Mouse (Mus musculus) liver, embryonic 16.5 days (tissue): ENCODE data around the gene Pex14. TPM values are rescaled to one million over a fixed set of nuclear protein-coding genes. Genes with fewer than 3 reads are reported as not detected.
A peak's percentile ranks its signal among the peaks of the same experiment; 100 is the strongest.

Source experiments
- ATAC-seq: fragments of 200-750 bp; cut with Nextera tagmentation; 2 replicates; pipeline ENCODE4 v1.8.0; 2017; ENCODE audit warnings: low read depth, mild to moderate bottlenecking, moderate number of reproducible peaks, moderate library complexity
- H3K27ac ChIP-seq: fragments of 300-500 bp; sonication (generic); 2 replicates; pipeline ENCODE4 v1.5.1; 2014; ENCODE audit warnings: mild to moderate bottlenecking, low read length
- H3K27me3 ChIP-seq: fragments of 300-500 bp; sonication (generic); 2 replicates; pipeline ENCODE4 v1.6.1; 2014; ENCODE audit warnings: low read depth, low read length, mixed read lengths; ENCODE audit not compliant: control insufficient read depth, insufficient read depth
- H3K36me3 ChIP-seq: fragments of 300-500 bp; sonication (generic); 2 replicates; pipeline ENCODE4 v1.6.1; 2014; ENCODE audit warnings: mild to moderate bottlenecking; ENCODE audit not compliant: control insufficient read depth, insufficient read depth
- H3K4me1 ChIP-seq: fragments of 300-500 bp; sonication (generic); 2 replicates; pipeline ENCODE4 v1.6.1; 2014; ENCODE audit warnings: low read depth, low read length, mixed read lengths; ENCODE audit not compliant: control insufficient read depth
- H3K4me2 ChIP-seq: fragments of 300-500 bp; sonication (generic); 2 replicates; pipeline ENCODE4 v1.6.1; 2014; ENCODE audit warnings: low read depth, low read length, mixed read lengths
- H3K4me3 ChIP-seq: fragments of 300-500 bp; sonication (generic); 2 replicates; pipeline ENCODE4 v1.5.1; 2014; ENCODE audit warnings: low read depth, mild to moderate bottlenecking, low read length
- H3K9ac ChIP-seq: fragments of 300-500 bp; sonication (generic); 2 replicates; pipeline ENCODE4 v1.6.1; 2014; ENCODE audit warnings: low read depth, low read length
- H3K9me3 ChIP-seq: fragments of 300-500 bp; sonication (generic); replicated peaks from 2 replicates; pipeline ENCODE4 v1.6.1; 2016; ENCODE audit warnings: low read length; ENCODE audit not compliant: control insufficient read depth
- WGBS: fragments of 180-500 bp; shearing (Covaris S2); extraction: QIAGEN DNeasy Blood & Tissue Kit; methylation state at CpG from one replicate; pipeline ENCODE4 v1.1.7; 2014; ENCODE audit not compliant: insufficient replicate concordance; 5-methylcytosine and 5-hydroxymethylcytosine counted together
- polyA plus RNA-seq: library from polyadenylated mRNA; unstranded; fragments of >200 nt; fragmentation: Nextera tagmentation; extraction: Ambion mirVana; gene quantifications from 2 replicates; pipeline ENCODE4 v1.2.1, GENCODE M21; 2015

Pex14 gene
- polyA plus RNA-seq, 1 experiment from 2014 or later, result 31.1 TPM

DNA sequence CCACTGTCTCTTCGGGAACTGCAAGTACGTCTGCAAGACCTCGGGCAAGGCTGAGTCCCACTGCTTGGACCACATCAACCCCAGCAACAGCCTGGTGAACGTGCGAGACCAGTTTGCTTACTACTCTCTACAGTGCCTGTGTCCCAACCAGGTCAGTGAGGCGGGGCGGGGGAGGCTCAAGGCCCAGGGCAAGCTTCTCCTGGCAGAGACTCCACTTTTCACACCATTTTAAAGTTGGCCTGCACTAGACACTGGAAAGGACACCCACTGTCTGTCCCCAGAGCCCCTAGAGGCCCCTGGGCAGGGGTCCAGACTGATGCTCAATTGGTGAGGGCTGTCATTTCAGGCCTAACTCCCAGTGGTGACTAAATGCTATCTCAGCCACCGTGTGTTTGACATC is 153.6 kb downstream of the Pex14 start:
- Histone ChIP-seq H3K4me3 (no peak overlapping the region), H3K36me3 (no peaks in the 10 kb centered on the region), H3K4me1 (no peaks in the 10 kb centered on the region; the same call in 1 of the 2 replicates), H3K27me3 (peaks cover 10% of the 10 kb centered on the region), H3K9me3 (no peaks in the 10 kb centered on the region), H3K27ac (no peak overlapping the region), H3K9ac (no peak overlapping the region), H3K4me2 (no peak overlapping the region)
- ATAC-seq, result no peak
- 74% methylated on average over 8 of the region's 8 CpGs for WGBS

DNA sequence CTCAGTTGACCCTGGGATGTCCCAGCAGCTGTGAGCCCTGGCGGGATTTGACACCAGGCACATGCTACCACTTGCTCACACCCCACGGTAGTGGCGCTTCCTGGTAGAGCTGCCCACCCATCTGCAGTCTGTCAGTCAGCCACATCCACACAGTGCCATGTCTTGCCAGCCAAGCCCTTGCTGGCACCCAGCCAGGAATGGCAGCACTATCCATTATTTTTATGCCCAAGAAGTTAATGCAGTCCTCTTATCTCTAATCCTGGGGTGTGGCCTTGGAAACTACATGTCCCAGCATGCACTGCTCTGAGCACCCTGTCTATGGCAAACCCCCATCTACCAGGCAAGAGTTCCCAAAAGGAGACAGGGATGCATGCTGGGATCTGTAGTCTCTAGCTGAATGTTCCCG is 154.2 kb downstream of the Pex14 start:
- Histone ChIP-seq H3K4me2 (no peak overlapping the region), H3K27ac (no peak overlapping the region), H3K36me3 (no peaks in the 10 kb centered on the region), H3K4me3 (no peak overlapping the region), H3K9ac (no peak overlapping the region), H3K9me3 (no peaks in the 10 kb centered on the region), H3K4me1 (peaks cover 3% of the 10 kb centered on the region), H3K27me3 (peaks cover 4% of the 10 kb centered on the region)
- WGBS, result 71% methylated on average over 4 of the region's 4 CpGs
- no peak for ATAC-seq

DNA sequence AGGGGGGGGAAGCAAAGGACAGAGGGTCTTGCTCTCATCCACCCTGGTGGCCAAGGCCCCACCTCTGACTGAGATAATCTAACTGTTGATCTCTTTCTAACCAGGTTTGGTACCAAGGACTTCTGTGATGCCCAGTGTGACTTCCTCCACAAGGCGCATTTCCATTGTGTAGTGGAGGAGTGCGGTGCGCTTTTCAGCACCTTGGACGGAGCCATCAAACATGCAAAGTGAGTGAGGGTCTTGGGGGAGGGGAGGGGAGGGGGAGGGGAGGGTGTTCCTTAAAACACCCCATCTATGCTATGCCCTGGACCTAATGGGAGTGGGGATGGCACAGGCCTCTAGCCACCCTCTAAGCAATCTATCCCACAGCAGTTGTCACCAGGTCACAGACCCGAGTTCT is 156.6 kb downstream of the Pex14 start:
- no peak overlapping the region for H3K4me2 ChIP-seq
- H3K4me3 ChIP-seq, result no peak overlapping the region
- 53% methylated on average over 5 of the region's 5 CpGs for WGBS
- no peaks in the 10 kb centered on the region; the same call in 1 of the 2 replicates for H3K27me3 ChIP-seq
- no peak overlapping the region for H3K9ac ChIP-seq
- H3K4me1 ChIP-seq, result peaks cover 7% of the 10 kb centered on the region
- H3K36me3 ChIP-seq, result no peaks in the 10 kb centered on the region
- no peak overlapping the region for H3K27ac ChIP-seq
- no peaks in the 10 kb centered on the region for H3K9me3 ChIP-seq
- no peak for ATAC-seq

DNA sequence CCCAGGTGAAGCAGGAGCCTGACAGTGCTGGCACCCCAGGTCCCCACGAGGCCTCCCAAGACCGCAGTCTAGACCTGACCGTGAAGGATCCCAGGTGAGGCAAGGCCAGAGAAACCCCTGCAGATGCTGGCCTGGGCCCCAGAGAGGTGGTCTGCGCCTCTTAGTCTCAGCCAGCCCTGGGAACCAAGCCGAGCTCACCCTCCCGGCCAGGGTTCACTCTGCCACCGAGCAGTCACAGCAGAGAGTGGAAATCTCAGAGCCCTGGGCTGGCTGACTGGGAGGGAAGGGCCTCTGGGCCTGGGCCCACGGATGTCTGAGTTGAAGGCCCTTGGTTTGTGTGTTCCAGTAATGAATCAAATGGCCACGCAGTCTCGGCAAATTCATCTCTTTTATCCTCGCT is 158.4 kb downstream of the Pex14 start:
- WGBS, result 31% methylated on average over 11 of the region's 11 CpGs
- H3K27ac ChIP-seq, result peak overlapping the region; percentile 50
- H3K9ac ChIP-seq, result peak overlapping the region; percentile 4; the same call in 1 of the 2 replicates
- peak overlapping the region; percentile 16 for H3K4me3 ChIP-seq
- H3K4me1 ChIP-seq, result peaks cover 7% of the 10 kb centered on the region
- H3K4me2 ChIP-seq, result peak overlapping the region; percentile 34
- no peaks in the 10 kb centered on the region for H3K36me3 ChIP-seq
- H3K9me3 ChIP-seq, result no peaks in the 10 kb centered on the region
- no peaks in the 10 kb centered on the region; the same call in 1 of the 2 replicates for H3K27me3 ChIP-seq
- no peak for ATAC-seq

DNA sequence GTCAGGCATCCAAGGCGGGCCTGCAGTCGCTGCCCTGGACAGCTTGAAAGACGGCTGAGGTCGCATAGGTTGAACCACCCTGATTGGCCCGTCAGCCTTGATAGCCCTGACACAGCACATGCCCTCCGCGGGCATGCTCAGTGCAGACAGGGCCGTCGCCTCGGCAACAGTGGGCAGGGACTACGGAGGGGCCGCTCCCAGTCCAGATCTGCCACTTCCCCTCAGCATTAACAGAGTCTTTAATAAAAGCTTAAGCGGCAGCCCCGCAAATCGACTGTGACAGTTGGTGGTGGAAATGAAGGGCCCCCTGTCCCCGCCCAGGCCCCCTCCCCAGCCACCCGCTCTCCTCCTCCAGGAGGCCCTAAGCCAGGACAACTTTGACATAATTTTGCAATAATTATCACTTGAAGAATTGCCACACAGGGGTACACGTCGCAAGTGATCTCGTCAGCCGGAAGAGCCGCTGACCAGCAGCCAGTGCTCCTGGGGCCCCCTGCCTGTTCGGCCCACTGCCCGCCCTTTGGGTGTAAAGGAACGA is 158.9 kb downstream of the Pex14 start:
- peak; percentile 90 for ATAC-seq
- peak overlapping the region; percentile 50 for H3K27ac ChIP-seq
- peaks cover 7% of the 10 kb centered on the region for H3K4me1 ChIP-seq
- peak overlapping the region; percentile 34 for H3K4me2 ChIP-seq
- 4% methylated on average over 25 of the region's 25 CpGs for WGBS
- H3K9ac ChIP-seq, result peak overlapping the region; percentile 9; the same call in 1 of the 2 replicates
- no peaks in the 10 kb centered on the region for H3K36me3 ChIP-seq
- no peaks in the 10 kb centered on the region for H3K9me3 ChIP-seq
- H3K27me3 ChIP-seq, result no peaks in the 10 kb centered on the region; the same call in 1 of the 2 replicates
- peak overlapping the region; percentile 16 for H3K4me3 ChIP-seq

DNA sequence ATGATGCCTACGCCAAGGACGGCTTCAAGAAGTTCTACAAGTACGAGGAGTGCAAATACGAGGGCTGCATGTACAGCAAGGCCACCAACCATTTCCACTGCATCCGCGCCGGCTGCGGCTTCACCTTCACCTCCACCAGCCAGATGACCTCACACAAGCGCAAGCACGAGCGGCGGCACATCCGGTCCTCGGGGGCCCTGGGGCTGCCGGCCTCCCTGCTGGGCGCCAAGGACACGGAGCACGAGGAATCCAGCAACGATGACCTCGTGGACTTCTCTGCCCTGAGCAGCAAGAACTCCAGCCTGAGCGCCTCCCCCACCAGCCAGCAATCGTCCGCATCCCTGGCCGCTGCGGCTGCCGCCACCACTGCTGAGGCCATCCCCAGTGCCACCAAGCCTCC is 161.1 kb downstream of the Pex14 start:
- no peak overlapping the region for H3K9ac ChIP-seq
- H3K4me1 ChIP-seq, result peaks cover 7% of the 10 kb centered on the region
- H3K4me3 ChIP-seq, result no peak overlapping the region
- no peak for ATAC-seq
- no peaks in the 10 kb centered on the region; the same call in 1 of the 2 replicates for H3K27me3 ChIP-seq
- no peaks in the 10 kb centered on the region for H3K9me3 ChIP-seq
- WGBS, result 75% methylated on average over 21 of the region's 26 CpGs
- H3K4me2 ChIP-seq, result no peak overlapping the region
- no peak overlapping the region for H3K27ac ChIP-seq
- H3K36me3 ChIP-seq, result no peaks in the 10 kb centered on the region

DNA sequence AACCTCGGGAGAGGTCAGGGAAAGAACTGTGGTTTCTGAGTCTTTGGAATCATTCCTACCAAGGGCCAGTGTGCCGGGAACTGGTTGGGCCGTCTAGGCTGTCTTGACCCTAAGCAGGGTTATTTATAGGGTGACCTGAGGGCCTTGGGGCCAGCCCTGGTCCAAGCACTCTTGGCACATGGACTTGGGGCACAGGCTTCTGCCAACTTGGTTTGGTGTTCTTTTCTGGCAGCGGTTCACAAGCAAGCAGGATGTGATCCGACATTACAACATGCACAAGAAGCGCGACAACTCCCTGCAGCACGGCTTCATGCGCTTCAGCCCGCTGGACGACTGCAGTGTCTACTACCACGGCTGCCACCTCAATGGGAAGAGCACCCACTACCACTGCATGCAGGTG is 162.9 kb downstream of the Pex14 start:
- Histone ChIP-seq H3K4me3 (no peak overlapping the region), H3K4me1 (peaks cover 7% of the 10 kb centered on the region), H3K4me2 (no peak overlapping the region), H3K27me3 (no peaks in the 10 kb centered on the region; the same call in 1 of the 2 replicates), H3K9ac (no peak overlapping the region), H3K27ac (no peak overlapping the region), H3K36me3 (no peaks in the 10 kb centered on the region), H3K9me3 (no peaks in the 10 kb centered on the region)
- 77% methylated on average over 12 of the region's 12 CpGs for whole genome bisulfite sequencing
- no peak for ATAC-seq

DNA sequence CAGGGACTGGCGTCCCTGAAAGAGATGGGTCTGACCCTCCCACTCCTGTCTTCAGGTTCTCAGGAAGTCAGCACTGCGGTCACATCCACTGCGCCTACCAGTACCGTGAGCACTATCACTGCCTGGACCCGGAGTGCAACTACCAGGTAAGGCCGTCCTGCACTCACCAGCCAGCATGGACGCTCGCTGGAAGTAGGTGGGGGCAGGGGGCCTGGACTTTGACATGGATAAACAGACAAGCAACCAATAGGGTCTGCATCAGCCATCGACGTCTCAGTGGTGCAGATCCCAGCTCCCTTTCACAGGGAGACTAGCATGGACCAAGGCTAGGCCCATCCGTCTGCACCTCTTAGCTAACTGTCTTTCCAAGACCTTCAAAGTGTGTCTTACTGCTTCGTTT is 163.6 kb downstream of the Pex14 start:
- H3K27ac ChIP-seq, result no peak overlapping the region
- no peaks in the 10 kb centered on the region; the same call in 1 of the 2 replicates for H3K27me3 ChIP-seq
- 58% methylated on average over 12 of the region's 12 CpGs for WGBS
- no peaks in the 10 kb centered on the region for H3K36me3 ChIP-seq
- no peak overlapping the region for H3K4me3 ChIP-seq
- H3K9me3 ChIP-seq, result no peaks in the 10 kb centered on the region
- H3K4me1 ChIP-seq, result peaks cover 7% of the 10 kb centered on the region
- H3K4me2 ChIP-seq, result peak overlapping the region; percentile 8; the same call in 1 of the 2 replicates
- H3K9ac ChIP-seq, result no peak overlapping the region
- peak; percentile 25; the same call in 1 of the 2 replicates for ATAC-seq

DNA sequence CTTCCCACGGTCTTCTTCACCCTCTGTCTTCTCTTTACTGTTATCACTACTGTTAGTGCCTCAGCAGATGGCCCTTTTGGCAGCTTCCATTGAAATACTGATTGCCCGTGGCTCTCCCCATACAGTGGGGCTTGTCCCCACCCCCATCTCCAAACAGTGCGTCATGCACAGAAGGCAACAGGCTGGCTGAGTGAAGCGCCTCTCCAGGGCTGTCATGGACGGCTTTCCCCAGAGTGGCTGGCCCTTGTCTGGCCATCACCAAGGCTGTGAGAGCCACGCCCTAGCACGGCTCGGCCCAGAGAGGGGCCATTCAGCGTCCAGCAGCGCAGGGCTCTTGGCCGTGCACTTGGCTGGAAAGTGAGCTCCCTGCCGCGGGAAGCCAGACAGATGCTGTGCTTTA is 164.5 kb downstream of the Pex14 start:
- no peak overlapping the region for H3K27ac ChIP-seq
- H3K27me3 ChIP-seq, result no peaks in the 10 kb centered on the region; the same call in 1 of the 2 replicates
- H3K36me3 ChIP-seq, result no peaks in the 10 kb centered on the region
- no peaks in the 10 kb centered on the region for H3K9me3 ChIP-seq
- H3K4me3 ChIP-seq, result no peak overlapping the region
- no peak overlapping the region; the same call in 1 of the 2 replicates for H3K4me2 ChIP-seq
- peak; percentile 25; the same call in 1 of the 2 replicates for ATAC-seq
- no peak overlapping the region for H3K9ac ChIP-seq
- peaks cover 2% of the 10 kb centered on the region for H3K4me1 ChIP-seq
- WGBS, result 51% methylated on average over 13 of the region's 13 CpGs
